Mouse (Mus musculus) spleen, adult 2 months (tissue): Measurements from ENCODE around the gene Zbtb12.

Source experiments
- CTCF ChIP-seq: fragments of 200-500 bp; IDR thresholded peaks from 2 replicates; pipeline ENCODE4 v1.5.1; 2011; ENCODE audit warnings: mild to moderate bottlenecking, inconsistent platforms; ENCODE audit not compliant: insufficient read depth, insufficient read length, insufficient replicate concordance; ENCODE audit errors: extremely low read depth
- POLR2A ChIP-seq: fragments of 200-500 bp; IDR thresholded peaks from 2 replicates; pipeline ENCODE4 v1.6.1; 2011; ENCODE audit warnings: low read depth, low read length, inconsistent platforms

- no peak for TF ChIP-seq CTCF
- TF ChIP-seq POLR2A = no peak
These were observed 25.8 kb upstream of the Zbtb12 start for GRCm38 (mm10) chr17:34853511-34853910.
